Mouse (Mus musculus): Measurements from ENCODE around the gene Cks2.

GRCm38 (mm10) chr13:51641424-51641823 lies 3.6 kb upstream of the Cks2 start:
- no peak for TF ChIP-seq E2F4 (IDR thresholded peaks at IDR 0.05; ENCODE audit: insufficient read depth)
- no peak for TF ChIP-seq POLR2AphosphoS2 (IDR thresholded peaks at IDR 0.05; ENCODE audit: insufficient read length, low read depth)

Data from myocyte (in vitro differentiated cells).